Mouse (Mus musculus) MEL (cell line): ENCODE measurements around the gene Ist1. TPM values are rescaled to one million over a fixed set of nuclear protein-coding genes. Genes with fewer than 3 reads are reported as not detected.

Experiments used
- DNase-seq: peaks from one replicate; pipeline ENCODE4 v3.0.0; 2011; ENCODE audit warnings: low read depth, low spot score
- H3K27ac ChIP-seq: 2 replicates; pipeline ENCODE4 v1.5.1; 2012; ENCODE audit warnings: low read depth, mild to moderate bottlenecking, control low read depth, low read length, moderate library complexity; ENCODE audit not compliant: control insufficient read depth
- H3K27me3 ChIP-seq, 2 experiments: fragments of 150-350 bp in 1 of 2; sonication (generic) in 1 of 2; 2 replicates each; pipeline ENCODE4 v1.6.1; 2012; ENCODE audit warnings: low read length in 2 of 2, mild to moderate bottlenecking in 2 of 2, improper control_type of control experiment in 1 of 2, moderate library complexity in 1 of 2; ENCODE audit not compliant: insufficient read depth in 2 of 2, control insufficient read depth in 1 of 2
- H3K36me3 ChIP-seq, 2 experiments: 2 replicates each; pipeline ENCODE4 v1.6.1; 2012 to 2014; ENCODE audit warnings: low read length in 2 of 2, improper control_type of control experiment in 1 of 2, inconsistent platforms in 1 of 2, mild to moderate bottlenecking in 1 of 2; ENCODE audit not compliant: insufficient read depth in 2 of 2, control insufficient read depth in 1 of 2
- H3K4me1 ChIP-seq, 2 experiments: fragments of 150-350 bp in 1 of 2; sonication (generic) in 1 of 2; 2 replicates each; pipeline ENCODE4 v1.6.1; 2012; ENCODE audit warnings: low read length in 2 of 2, improper control_type of control experiment in 1 of 2, mild to moderate bottlenecking in 1 of 2; ENCODE audit not compliant: insufficient read depth in 2 of 2, control insufficient read depth in 1 of 2
- H3K4me3 ChIP-seq, 2 experiments: fragments of 150-350 bp in 1 of 2; sonication (generic) in 1 of 2; 2 replicates each; pipeline ENCODE4 v1.5.1; 2012; ENCODE audit warnings: low read depth in 2 of 2, low read length in 2 of 2, mild to moderate bottlenecking in 2 of 2, moderate library complexity in 2 of 2, control low read depth in 1 of 2, improper control_type of control experiment in 1 of 2; ENCODE audit not compliant: control insufficient read depth in 1 of 2, insufficient read depth in 1 of 2
- H3K79me2 ChIP-seq: 2 replicates; pipeline ENCODE4 v1.6.1; 2012; ENCODE audit warnings: mild to moderate bottlenecking, low read length, moderate library complexity; ENCODE audit not compliant: control insufficient read depth, poor library complexity, insufficient read depth
- H3K9ac ChIP-seq: 2 replicates; pipeline ENCODE4 v1.6.1; 2012; ENCODE audit warnings: low read depth, mild to moderate bottlenecking, control low read depth, low read length, moderate library complexity; ENCODE audit not compliant: control insufficient read depth, poor library complexity, severe bottlenecking
- H3K9me3 ChIP-seq: fragments of 150-350 bp; sonication (generic); replicated peaks from 2 replicates; pipeline ENCODE4 v1.6.1; 2012; ENCODE audit warnings: mild to moderate bottlenecking, low read length, improper control_type of control experiment, moderate library complexity; ENCODE audit not compliant: insufficient read depth
- CHD1 ChIP-seq: IDR thresholded peaks from 2 replicates; pipeline ENCODE4 v1.6.1; 2012; ENCODE audit warnings: low read depth, mild to moderate bottlenecking, inconsistent platforms, low read length, improper control_type of control experiment
- CHD2 ChIP-seq: IDR thresholded peaks from 2 replicates; pipeline ENCODE4 v1.6.1; 2011; ENCODE audit warnings: low read length, improper control_type of control experiment
- CTCF ChIP-seq, 3 experiments: IDR thresholded peaks in 2 of 3; conservative IDR thresholded peaks in 1 of 3; 2 replicates each; pipeline ENCODE4 v1.5.1; 2011 to 2012; ENCODE audit warnings: low read length in 3 of 3, low read depth in 2 of 3, mild to moderate bottlenecking in 2 of 3, improper control_type of control experiment in 1 of 3, inconsistent platforms in 1 of 3, mixed read lengths in 1 of 3, moderate library complexity in 1 of 3; ENCODE audit not compliant: control insufficient read depth in 1 of 3, insufficient read depth in 1 of 3, poor library complexity in 1 of 3, severe bottlenecking in 1 of 3
- E2F4 ChIP-seq: IDR thresholded peaks from 2 replicates; pipeline ENCODE4 v1.6.1; 2011; ENCODE audit warnings: low read depth, low read length, improper control_type of control experiment, borderline replicate concordance
- EP300 ChIP-seq, 2 experiments: IDR thresholded peaks; 2 replicates each; pipeline ENCODE4 v1.6.1; 2011; ENCODE audit warnings: improper control_type of control experiment in 2 of 2, low read length in 2 of 2, low read depth in 1 of 2, mild to moderate bottlenecking in 1 of 2
- GABPA ChIP-seq: IDR thresholded peaks from 2 replicates; pipeline ENCODE4 v1.6.1; 2012; ENCODE audit warnings: low read depth, mild to moderate bottlenecking, inconsistent platforms, low read length, improper control_type of control experiment, moderate library complexity
- GATA1 ChIP-seq: IDR thresholded peaks from 2 replicates; pipeline ENCODE4 v1.6.1; 2011; ENCODE audit warnings: low read depth, low read length, improper control_type of control experiment
- JUND ChIP-seq: IDR thresholded peaks from 2 replicates; pipeline ENCODE4 v1.6.1; 2011; ENCODE audit warnings: low read depth, mild to moderate bottlenecking, improper control_type of control experiment, low read length
- KAT2A ChIP-seq: conservative IDR thresholded peaks from 2 replicates; pipeline ENCODE4 v1.6.1; 2012; ENCODE audit warnings: low read depth, low read length, improper control_type of control experiment, inconsistent platforms
- MAFK ChIP-seq: IDR thresholded peaks from 2 replicates; pipeline ENCODE4 v1.6.1; 2011; ENCODE audit warnings: low read depth, mild to moderate bottlenecking, low read length, improper control_type of control experiment, borderline replicate concordance
- MAZ ChIP-seq: IDR thresholded peaks from 2 replicates; pipeline ENCODE4 v1.6.1; 2012; ENCODE audit warnings: low read depth, mild to moderate bottlenecking, inconsistent platforms, low read length, improper control_type of control experiment
- MYC ChIP-seq: IDR thresholded peaks from 2 replicates; pipeline ENCODE4 v1.6.1; 2011; ENCODE audit warnings: low read depth, mild to moderate bottlenecking, low read length, improper control_type of control experiment, moderate library complexity
- NELFE ChIP-seq: IDR thresholded peaks from 2 replicates; pipeline ENCODE4 v1.6.1; 2011; ENCODE audit warnings: low read depth, low read length, improper control_type of control experiment
- POLR2A ChIP-seq, 2 experiments: IDR thresholded peaks; 2 replicates each; pipeline ENCODE4 v1.6.1; 2011 to 2012; ENCODE audit warnings: low read length in 2 of 2, mild to moderate bottlenecking in 2 of 2, control low read depth in 1 of 2, improper control_type of control experiment in 1 of 2, low read depth in 1 of 2, moderate library complexity in 1 of 2; ENCODE audit not compliant: control insufficient read depth in 1 of 2, insufficient read depth in 1 of 2, poor library complexity in 1 of 2
- POLR2AphosphoS2 ChIP-seq: IDR thresholded peaks from 2 replicates; pipeline ENCODE4 v1.6.1; 2011; ENCODE audit warnings: low read length, improper control_type of control experiment
- POLR2AphosphoS5 ChIP-seq: IDR thresholded peaks from 2 replicates; pipeline ENCODE4 v1.6.1; 2012; ENCODE audit warnings: low read depth, borderline replicate concordance, mild to moderate bottlenecking, inconsistent platforms, low read length, moderate library complexity, mixed read lengths
- RAD21 ChIP-seq: IDR thresholded peaks from 2 replicates; pipeline ENCODE4 v1.6.1; 2011; ENCODE audit warnings: mild to moderate bottlenecking, low read depth, low read length, improper control_type of control experiment
- RCOR1 ChIP-seq: IDR thresholded peaks from 2 replicates; pipeline ENCODE4 v1.6.1; 2012; ENCODE audit warnings: low read depth, mild to moderate bottlenecking, inconsistent platforms, low read length, improper control_type of control experiment
- SMC3 ChIP-seq: IDR thresholded peaks from 2 replicates; pipeline ENCODE4 v1.6.1; 2011; ENCODE audit warnings: low read depth, low read length, improper control_type of control experiment
- TAL1 ChIP-seq: IDR thresholded peaks from 2 replicates; pipeline ENCODE4 v1.6.1; 2012; ENCODE audit warnings: mild to moderate bottlenecking, inconsistent platforms, low read length, moderate library complexity, mixed read lengths
- TBP ChIP-seq: IDR thresholded peaks from 2 replicates; pipeline ENCODE4 v1.8.0; 2011; ENCODE audit warnings: low read depth, low read length, improper control_type of control experiment
- UBTF ChIP-seq: IDR thresholded peaks from 2 replicates; pipeline ENCODE4 v1.6.1; 2012; ENCODE audit warnings: low read depth, mild to moderate bottlenecking, inconsistent platforms, low read length, improper control_type of control experiment, moderate library complexity, borderline replicate concordance; ENCODE audit not compliant: insufficient read depth
- USF1 ChIP-seq: IDR thresholded peaks from 2 replicates; pipeline ENCODE4 v1.6.1; 2014; ENCODE audit warnings: low read depth, mild to moderate bottlenecking, inconsistent platforms, low read length, improper control_type of control experiment, moderate library complexity
- ZC3H11A ChIP-seq: IDR thresholded peaks from 2 replicates; pipeline ENCODE4 v1.6.1; 2012; ENCODE audit warnings: low read depth, mild to moderate bottlenecking, inconsistent platforms, low read length, improper control_type of control experiment
- polyA plus RNA-seq, 2 experiments: library from polyadenylated mRNA; stranded (reverse) in 1 of 2; unstranded in 1 of 2; fragments of >175 nt in 1 of 2; fragments of >200 nt in 1 of 2; gene quantifications; 2 replicates each; pipeline versions ENCODE4 v1.2.1 to v1.2.4; 2012; ENCODE audit warnings: low replicate concordance in 2 of 2, low read depth in 1 of 2; ENCODE audit not compliant: insufficient read length in 2 of 2, insufficient read depth in 1 of 2, missing spikeins in 1 of 2
- total RNA-seq: library from RNA; depleted of rRNA; stranded (reverse); fragments of 300-350 nt; gene quantifications from 2 replicates; pipeline ENCODE4 v1.2.3, GENCODE M21; 2012

The Ist1 gene
- total and polyA plus RNA-seq, 3 experiments = 33.1 to 126 (median 50.4) TPM

GRCm38 (mm10) chr8:109650801-109651200 lies 42.3 kb downstream of the Ist1 start:
- no peaks in the 10 kb centered on the region for H3K4me1 ChIP-seq
- H3K4me3 ChIP-seq = no peak overlapping the region
- no peaks in the 10 kb centered on the region for H3K9me3 ChIP-seq
- H3K79me2 ChIP-seq = no peaks in the 10 kb centered on the region
- no peaks in the 10 kb centered on the region for H3K36me3 ChIP-seq
- H3K27me3 ChIP-seq = no peaks in the 10 kb centered on the region
- no peak for DNase-seq
- H3K27ac ChIP-seq = no peak overlapping the region
- TF ChIP-seq ZC3H11A (no peak), POLR2AphosphoS2 (no peak), POLR2AphosphoS5 (no peak), GABPA (no peak), CHD2 (no peak), USF1 (no peak), UBTF (no peak), TBP (no peak), SMC3 (no peak), RAD21 (no peak), CHD1 (no peak), NELFE (no peak), POLR2A (IDR thresholded peaks at IDR 0.05; ENCODE audit: control insufficient read depth in 1 of 2, insufficient read depth in 1 of 2, low read depth in 1 of 2, low read length in 2 of 2, poor library complexity in 1 of 2) (no peak)
- TF ChIP-seq, all 39 proteins: peak for 0
- no peak overlapping the region for H3K9ac ChIP-seq

GRCm38 (mm10) chr8:109648469-109648868 lies 44.6 kb downstream of the Ist1 start:
- TF ChIP-seq POLR2AphosphoS2 = no peak
- no peak for TF ChIP-seq MAZ
- TF ChIP-seq KAT2A = no peak
- TF ChIP-seq CHD2 = no peak
- TF ChIP-seq RCOR1 = no peak
- Histone ChIP-seq H3K9me3 (no peaks in the 10 kb centered on the region), H3K9ac (no peak overlapping the region), H3K27me3 (no peaks in the 10 kb centered on the region), H3K36me3 (no peaks in the 10 kb centered on the region), H3K79me2 (no peaks in the 10 kb centered on the region), H3K27ac (no peak overlapping the region), H3K4me1 (no peaks in the 10 kb centered on the region), H3K4me3 (no peak overlapping the region)
- no peak for DNase-seq

GRCm38 (mm10) chr8:109647331-109647730 lies 45.7 kb downstream of the Ist1 start:
- no peak overlapping the region for H3K4me3 ChIP-seq
- no peaks in the 10 kb centered on the region for H3K79me2 ChIP-seq
- DNase-seq = no peak
- no peak for TF ChIP-seq KAT2A
- TF ChIP-seq GATA1 = no peak
- no peak for TF ChIP-seq TBP
- no peak for TF ChIP-seq MAFK
- no peak for TF ChIP-seq MYC
- TF ChIP-seq E2F4 = no peak
- no peak for TF ChIP-seq JUND
- TF ChIP-seq POLR2AphosphoS2 = no peak
- no peak for TF ChIP-seq GABPA
- TF ChIP-seq EP300 (IDR thresholded peaks at IDR 0.05; ENCODE audit: low read depth in 1 of 2, low read length in 2 of 2) = no peak
- no peak for TF ChIP-seq TAL1
- TF ChIP-seq CTCF (IDR thresholded peaks at IDR 0.05 in 2 of 3, conservative IDR thresholded peaks at IDR 0.05 in 1 of 3; ENCODE audit: control insufficient read depth in 1 of 3, insufficient read depth in 1 of 3, low read depth in 2 of 3, low read length in 3 of 3, poor library complexity in 1 of 3, severe bottlenecking in 1 of 3) = no peak
- no peak overlapping the region for H3K9ac ChIP-seq
- H3K27me3 ChIP-seq = no peaks in the 10 kb centered on the region
- H3K36me3 ChIP-seq = no peaks in the 10 kb centered on the region
- no peaks in the 10 kb centered on the region for H3K4me1 ChIP-seq
- no peak overlapping the region for H3K27ac ChIP-seq
- no peaks in the 10 kb centered on the region for H3K9me3 ChIP-seq
